Mouse (Mus musculus) skeletal muscle tissue, adult 2 months (tissue): Measurements from ENCODE around the gene Msh5.

ENCODE experiments used
- DNase-seq: peaks from one replicate; pipeline ENCODE4 v3.0.0-alpha.2; 2012; ENCODE audit warnings: low read depth, low spot score

Gene Msh5

GRCm38 (mm10) chr17:35070556-35071229 lies 24.1 kb upstream of the Msh5 start:
- no peak for DNase-seq

GRCm38 (mm10) chr17:35068213-35068914 lies 21.8 kb upstream of the Msh5 start:
- no peak for DNase-seq

- DNase-seq: no peak
Measured at GRCm38 (mm10) chr17:35066084-35066483, 19.5 kb upstream of the Msh5 start, which contains the start of gene Mpig6b. Gene Mpig6b (minus strand): TSS chr17:35066184.

GRCm38 (mm10) chr17:35064951-35065947 lies 18.7 kb upstream of the Msh5 start, which contains the start of gene Ly6g6c:
Gene Ly6g6c (plus strand): TSS chr17:35065388.
- no peak for DNase-seq

GRCm38 (mm10) chr17:35064378-35064877 lies 17.9 kb upstream of the Msh5 start:
- DNase-seq: no peak

GRCm38 (mm10) chr17:35063466-35063865 lies 16.9 kb upstream of the Msh5 start:
- DNase-seq: no peak

- DNase-seq: no peak
Measured at GRCm38 (mm10) chr17:35061299-35061698, 14.8 kb upstream of the Msh5 start.

- DNase-seq: no peak
Measured at GRCm38 (mm10) chr17:35060737-35061297, 14.3 kb upstream of the Msh5 start.

- DNase-seq: no peak
Measured at GRCm38 (mm10) chr17:35060071-35060470, 13.5 kb upstream of the Msh5 start.

- peak; percentile 82 for DNase-seq
Measured at GRCm38 (mm10) chr17:35058911-35059892, 12.7 kb upstream of the Msh5 start, which contains the start of gene Ddah2. Gene Ddah2 (plus strand): TSS chr17:35059035.

- DNase-seq: no peak
Measured at GRCm38 (mm10) chr17:35058316-35058715, 11.8 kb upstream of the Msh5 start.

- no peak for DNase-seq
Measured at GRCm38 (mm10) chr17:35057090-35057489, 10.5 kb upstream of the Msh5 start.

GRCm38 (mm10) chr17:35055691-35056495 lies 9.3 kb upstream of the Msh5 start:
- DNase-seq: no peak

- DNase-seq: no peak
Measured at GRCm38 (mm10) chr17:35052271-35052798, 5.8 kb upstream of the Msh5 start.

- peak; percentile 71 for DNase-seq
Measured at GRCm38 (mm10) chr17:35051156-35052086, 4.9 kb upstream of the Msh5 start.

GRCm38 (mm10) chr17:35050126-35050750 lies 3.7 kb upstream of the Msh5 start:
- DNase-seq: peak; percentile 60

GRCm38 (mm10) chr17:35049561-35050016 lies 3.0 kb upstream of the Msh5 start, which contains the start of gene Clic1:
Gene Clic1 (plus strand): TSS chr17:35049966.
- no peak for DNase-seq
